8 mouse cellular contexts compared by ENCODE assay signal in the genomic region with DNA sequence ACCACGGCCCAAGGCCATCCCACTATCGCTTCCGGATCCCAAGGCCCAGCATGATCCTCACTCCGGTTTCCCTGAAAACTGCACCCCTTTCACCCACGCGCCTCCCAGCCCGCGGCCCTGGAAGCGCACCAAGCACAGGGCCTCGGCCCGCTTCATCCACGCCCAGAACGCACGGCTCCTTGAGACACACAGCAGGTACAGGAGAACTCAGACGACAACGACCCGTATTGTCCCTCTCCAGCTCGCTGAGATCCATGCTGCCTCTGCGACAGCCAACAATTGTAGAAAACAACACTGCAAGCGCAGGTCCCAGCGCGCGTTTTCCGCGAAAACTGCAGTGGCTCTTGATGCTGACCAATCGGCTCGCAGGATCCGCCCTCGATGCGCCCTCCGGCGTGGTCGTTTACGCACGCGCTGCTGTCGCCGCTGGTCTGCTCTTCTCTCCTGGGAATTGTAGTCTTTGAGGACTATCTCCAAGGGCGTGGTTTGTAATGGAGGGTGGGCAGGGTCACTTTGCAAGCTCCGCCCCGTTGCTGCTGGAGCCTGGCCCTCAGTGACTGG. TPM values are rescaled to one million over a fixed set of nuclear protein-coding genes. Genes with fewer than 3 reads are reported as not detected.
DNase-seq lines count a peak whose midpoint lies in the region; ATAC-seq lines count a peak whose summit lies in the region.

No protein-coding gene starts in this region.

- peak; percentile 81 for ATAC-seq in hindbrain, embryonic 14.5 days (ENCODE audit: low FRiP score)

- H3K27ac ChIP-seq in hindbrain, embryonic 14.5 days: peak overlapping the region; percentile 69

- H3K9me3 ChIP-seq in hindbrain, embryonic 14.5 days (ENCODE audit: control insufficient read depth, low read length): no peaks in the 10 kb centered on the region

- H3K4me1 ChIP-seq in hindbrain, embryonic 14.5 days (replicated peaks; ENCODE audit: control insufficient read depth, insufficient read depth, low read length): peaks cover 23% of the 10 kb centered on the region

- peaks cover 12% of the 10 kb centered on the region for H3K36me3 ChIP-seq in hindbrain, embryonic 14.5 days (replicated peaks; ENCODE audit: control insufficient read depth, insufficient read depth)

- peak; percentile 97 for DNase-seq in adipocyte (ENCODE audit: low spot score)
- peak; percentile 92 to 93 for DNase-seq in cerebellum, postnatal 36 days
- peak; percentile 80 to 89 for DNase-seq in frontal cortex, postnatal 25 days (ENCODE audit: low spot score in 2 of 2)
- DNase-seq in hindbrain, embryonic 14.5 days (ENCODE audit: low spot score): peak; percentile 95
- DNase-seq in left cerebral cortex, adult 18-20 months (ENCODE audit: low spot score in 2 of 2): peak; percentile 90 to 94
- peak; percentile 95 to 97 for DNase-seq in lung, postnatal 4 days
- peak; percentile 93 for DNase-seq in right cerebral cortex, postnatal 14 days
- peak; percentile 90 to 93 for DNase-seq in urinary bladder, postnatal 4 days (ENCODE audit: low spot score in 2 of 2)

- peak overlapping the region; percentile 74 for H3K9ac ChIP-seq in hindbrain, embryonic 14.5 days

- peak overlapping the region; percentile 62 for H3K4me3 ChIP-seq in hindbrain, embryonic 14.5 days (replicated peaks; ENCODE audit: low read length)

- peak overlapping the region; percentile 95 for H3K4me2 ChIP-seq in hindbrain, embryonic 14.5 days (replicated peaks)

- under 1% methylated on average over 41 of the region's 41 CpGs for WGBS in hindbrain, embryonic 14.5 days

- no peaks in the 10 kb centered on the region for H3K27me3 ChIP-seq in hindbrain, embryonic 14.5 days (ENCODE audit: control insufficient read depth, insufficient read depth, low read length)

RNA-seq across cellular contexts. Expression of gene Gm49661, which starts 3.4 kb away (rescaled TPM):
- polyA plus RNA-seq in hindbrain, embryonic 14.5 days (2014; fragmentation: Nextera tagmentation; extraction: Ambion mirVana): not detected in 2 replicates
- total RNA-seq in left cerebral cortex, adult 18-20 months (2021): not detected

RNA-seq across cellular contexts. Expression of gene Prdx2, which starts 3.6 kb away (rescaled TPM):
- 1,143 and 1,221 TPM in 2 replicates for polyA plus RNA-seq in hindbrain, embryonic 14.5 days (2014; fragmentation: Nextera tagmentation; extraction: Ambion mirVana)
- 100 to 1,000 TPM; 338 to 344 TPM for total RNA-seq in left cerebral cortex, adult 18-20 months (2021)

RNA-seq across cellular contexts. Expression of gene Rnaseh2a, which starts 3.8 kb away (rescaled TPM):
- 47.8 and 48.4 TPM in 2 replicates for polyA plus RNA-seq in hindbrain, embryonic 14.5 days (2014; fragmentation: Nextera tagmentation; extraction: Ambion mirVana)
- total RNA-seq in left cerebral cortex, adult 18-20 months (2021): 10 to 100 TPM; 45.8 to 59.8 TPM

RNA-seq across cellular contexts. Expression of gene Junb, which starts 12.7 kb away (rescaled TPM):
- 6.0 and 6.2 TPM in 2 replicates for polyA plus RNA-seq in hindbrain, embryonic 14.5 days (2014; fragmentation: Nextera tagmentation; extraction: Ambion mirVana)
- total RNA-seq in left cerebral cortex, adult 18-20 months (2021): 100 to 1,000 TPM; 119 to 130 TPM

RNA-seq across cellular contexts. Expression of gene Rtbdn, which starts 19.0 kb away (rescaled TPM):
- 1.1 and 1.8 TPM in 2 replicates for polyA plus RNA-seq in hindbrain, embryonic 14.5 days (2014; fragmentation: Nextera tagmentation; extraction: Ambion mirVana)
- 1 to 10 TPM in 1 of 2 experiments, under 1 TPM in 1; 0.91 to 1.3 TPM for total RNA-seq in left cerebral cortex, adult 18-20 months (2021)

Comparison
In these comparisons a context has a peak if more than half of its experiments do, and no peak if none do; other contexts are left out.
1. Peak in every context shown above with its lines: DNase-seq, ATAC-seq, H3K4me3 ChIP-seq and H3K27ac ChIP-seq.